Mouse (Mus musculus) erythroblast, adult 5-6 weeks (primary cell): ENCODE measurements around the gene Tmem82. TPM values are rescaled to one million over a fixed set of nuclear protein-coding genes. Genes with fewer than 3 reads are reported as not detected.

Experiments used
- ATAC-seq: replicated peaks from 2 replicates; pipeline ENCODE4 v1.8.0; 2016; ENCODE audit warnings: moderate number of reproducible peaks, mild to moderate bottlenecking, moderate TSS enrichment, inconsistent platforms; ENCODE audit not compliant: poor library complexity, low FRiP score, severe bottlenecking
- total RNA-seq, 2 experiments: library from RNA; stranded (forward) in 1 of 2; stranded (reverse) in 1 of 2; fragments of 150-400 nt in 1 of 2; fragments of 200-764, 138-1000 nt in 1 of 2; gene quantifications; 2 replicates each; pipeline versions ENCODE4 v1.2.3 to v1.2.4; 2015 to 2017; ENCODE audit warnings: low replicate concordance in 2 of 2

Tmem82 gene
- total RNA-seq, 2 experiments from 2014 or later, result 0.34 TPM; not detected in 1

GRCm38 (mm10) chr4:141641961-141642811, 23.8 kb upstream of the Tmem82 start:
- no peak for ATAC-seq

GRCm38 (mm10) chr4:141641353-141641771, 22.9 kb upstream of the Tmem82 start:
- ATAC-seq, result no peak

GRCm38 (mm10) chr4:141639474-141639873, 21.0 kb upstream of the Tmem82 start:
- no peak for ATAC-seq

- no peak for ATAC-seq
These were observed 18.3 kb upstream of the Tmem82 start for GRCm38 (mm10) chr4:141636693-141637092.

- ATAC-seq, result no peak
These were observed 17.6 kb upstream of the Tmem82 start for GRCm38 (mm10) chr4:141635991-141636390.

GRCm38 (mm10) chr4:141632111-141632873, 13.9 kb upstream of the Tmem82 start:
- no peak for ATAC-seq

GRCm38 (mm10) chr4:141631250-141631649, 12.8 kb upstream of the Tmem82 start:
- ATAC-seq, result no peak

GRCm38 (mm10) chr4:141630021-141630420, 11.6 kb upstream of the Tmem82 start:
- ATAC-seq, result no peak

- ATAC-seq, result no peak
These were observed 10.2 kb upstream of the Tmem82 start for GRCm38 (mm10) chr4:141628661-141629060.

- no peak for ATAC-seq
These were observed 9.1 kb upstream of the Tmem82 start for GRCm38 (mm10) chr4:141627502-141627901.

- no peak for ATAC-seq
These were observed 7.5 kb upstream of the Tmem82 start for GRCm38 (mm10) chr4:141625774-141626550.

GRCm38 (mm10) chr4:141624983-141625773, 6.7 kb upstream of the Tmem82 start:
- no peak for ATAC-seq

- ATAC-seq, result no peak
These were observed 5.7 kb upstream of the Tmem82 start for GRCm38 (mm10) chr4:141624134-141624533.

- no peak for ATAC-seq
These were observed 5.2 kb upstream of the Tmem82 start, which contains the start of gene Slc25a34 for GRCm38 (mm10) chr4:141623666-141624065. Gene Slc25a34 (minus strand): TSS chr4:141623821.

- no peak for ATAC-seq
These were observed 4.6 kb upstream of the Tmem82 start for GRCm38 (mm10) chr4:141623037-141623436.

- ATAC-seq, result no peak
These were observed 4.1 kb upstream of the Tmem82 start for GRCm38 (mm10) chr4:141622580-141622979.

GRCm38 (mm10) chr4:141622091-141622490, 3.7 kb upstream of the Tmem82 start:
- ATAC-seq, result no peak

GRCm38 (mm10) chr4:141621297-141621696, 2.9 kb upstream of the Tmem82 start:
- no peak for ATAC-seq

- ATAC-seq, result no peak
These were observed 958 bp upstream of the Tmem82 start for GRCm38 (mm10) chr4:141619299-141619883.
